Mouse (Mus musculus): ENCODE data around the gene Sacm1l.

GRCm38 (mm10) chr9:123516641-123517385, 12.7 kb upstream of the Sacm1l start:
- TF ChIP-seq CTCF (IDR thresholded peaks at IDR 0.05; ENCODE audit: borderline replicate concordance, insufficient read depth, low read length) = no peak
- TF ChIP-seq POLR2A (IDR thresholded peaks at IDR 0.05; ENCODE audit: low read depth, low read length) = no peak
